Mouse (Mus musculus) intestine, postnatal 0 days (tissue): Measurements from ENCODE around the gene Il15. TPM values are rescaled to one million over a fixed set of nuclear protein-coding genes. Genes with fewer than 3 reads are reported as not detected.

ENCODE experiments used
- ATAC-seq: fragments of 200-750 bp; cut with Nextera tagmentation; 2 replicates; pipeline ENCODE4 v1.8.0; 2017; ENCODE audit warnings: mild to moderate bottlenecking, moderate TSS enrichment, moderate library complexity
- H3K27ac ChIP-seq: fragments of 300-500 bp; sonication (generic); 2 replicates; pipeline ENCODE4 v1.5.1; 2014; ENCODE audit warnings: mild to moderate bottlenecking, low read depth, low read length, moderate library complexity
- H3K27me3 ChIP-seq: fragments of 300-500 bp; sonication (generic); replicated peaks from 2 replicates; pipeline ENCODE4 v1.6.1; 2014; ENCODE audit warnings: low read length, mixed read lengths; ENCODE audit not compliant: control insufficient read depth, insufficient read depth
- H3K36me3 ChIP-seq: fragments of 300-500 bp; sonication (generic); 2 replicates; pipeline ENCODE4 v1.6.1; 2014; ENCODE audit warnings: mild to moderate bottlenecking, moderate library complexity; ENCODE audit not compliant: control insufficient read depth, insufficient read depth
- H3K4me1 ChIP-seq: fragments of 300-500 bp; sonication (generic); replicated peaks from 2 replicates; pipeline ENCODE4 v1.6.1; 2014; ENCODE audit warnings: antibody characterized with exemption, low read length, mixed read lengths; ENCODE audit not compliant: control insufficient read depth, insufficient read depth
- H3K4me2 ChIP-seq: fragments of 300-500 bp; sonication (generic); replicated peaks from 2 replicates; pipeline ENCODE4 v1.6.1; 2014; ENCODE audit warnings: low read depth, mild to moderate bottlenecking, moderate library complexity
- H3K4me3 ChIP-seq: fragments of 300-500 bp; sonication (generic); 2 replicates; pipeline ENCODE4 v1.5.1; 2014; ENCODE audit warnings: low read depth, low read length
- H3K9ac ChIP-seq: fragments of 300-500 bp; sonication (generic); 2 replicates; pipeline ENCODE4 v1.6.1; 2014; ENCODE audit warnings: mild to moderate bottlenecking, low read depth, low read length
- H3K9me3 ChIP-seq: fragments of 300-500 bp; sonication (generic); 2 replicates; pipeline ENCODE4 v1.6.1; 2016; ENCODE audit warnings: mixed run types; ENCODE audit not compliant: control insufficient read depth
- CTCF ChIP-seq: sonication (generic); IDR thresholded peaks from 2 replicates; pipeline ENCODE4 v1.5.1; 2016; ENCODE audit warnings: low read depth, mild to moderate bottlenecking, control low read depth, antibody characterized with exemption, moderate library complexity
- WGBS: fragments of 180-500 bp; shearing (Covaris S2); extraction: QIAGEN DNeasy Blood & Tissue Kit; methylation state at CpG from one replicate; pipeline ENCODE4 v1.1.7; 2014; 5-methylcytosine and 5-hydroxymethylcytosine counted together
- polyA plus RNA-seq: library from polyadenylated mRNA; unstranded; fragments of >200 nt; fragmentation: Nextera tagmentation; extraction: Ambion mirVana; gene quantifications from 2 replicates; pipeline ENCODE4 v1.2.1, GENCODE M21; 2015

The Il15 gene
- polyA plus RNA-seq, 1 experiment from 2014 or later, result 9.2 TPM

- Histone ChIP-seq H3K4me1 (peaks cover 3% of the 10 kb centered on the region; the same call in 1 of the 2 replicates), H3K4me3 (no peak overlapping the region), H3K9me3 (no peaks in the 10 kb centered on the region), H3K4me2 (no peak overlapping the region), H3K27me3 (no peaks in the 10 kb centered on the region), H3K9ac (no peak overlapping the region), H3K27ac (no peak overlapping the region), H3K36me3 (no peaks in the 10 kb centered on the region)
- ATAC-seq, result peak; percentile 47; the same call in 1 of the 2 replicates
- WGBS, result 23% methylated on average over 4 of the region's 4 CpGs
- no peak for TF ChIP-seq CTCF
Measured at GRCm38 (mm10) chr8:82374470-82374869, 28.6 kb downstream of the Il15 start.

GRCm38 (mm10) chr8:82372846-82373245 is 30.2 kb downstream of the Il15 start:
- no peaks in the 10 kb centered on the region for H3K36me3 ChIP-seq
- no peak overlapping the region for H3K27ac ChIP-seq
- H3K9me3 ChIP-seq, result no peaks in the 10 kb centered on the region
- H3K9ac ChIP-seq, result no peak overlapping the region
- peak; percentile 28; the same call in 1 of the 2 replicates for ATAC-seq
- TF ChIP-seq CTCF, result no peak
- no peaks in the 10 kb centered on the region for H3K27me3 ChIP-seq
- H3K4me1 ChIP-seq, result peaks cover 3% of the 10 kb centered on the region; the same call in 1 of the 2 replicates
- no peak overlapping the region for H3K4me3 ChIP-seq
- WGBS, result 79% methylated on average over 6 of the region's 6 CpGs
- H3K4me2 ChIP-seq, result no peak overlapping the region

DNA sequence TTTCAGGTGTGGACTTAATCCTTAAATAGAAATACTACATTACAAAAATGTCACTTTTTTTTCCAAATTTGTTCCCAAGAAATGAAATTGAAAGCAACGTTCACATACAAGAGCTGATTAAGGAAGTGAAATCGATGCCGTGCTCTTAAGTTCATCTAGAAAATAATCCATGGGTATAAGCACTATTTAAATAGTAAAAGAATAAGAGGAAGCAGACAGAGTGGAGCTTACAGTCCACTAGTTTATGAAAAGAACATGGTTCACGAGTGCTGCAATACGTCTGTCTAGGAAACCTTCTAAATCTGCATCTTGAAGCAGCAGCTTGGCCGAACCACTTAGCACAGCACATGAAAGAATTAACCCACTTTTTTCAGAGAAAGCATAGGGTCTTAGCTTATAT is 32.4 kb downstream of the Il15 start:
- Histone ChIP-seq H3K9ac (no peak overlapping the region), H3K4me1 (peaks cover 3% of the 10 kb centered on the region; the same call in 1 of the 2 replicates), H3K27ac (no peak overlapping the region), H3K36me3 (no peaks in the 10 kb centered on the region), H3K27me3 (no peaks in the 10 kb centered on the region), H3K4me2 (no peak overlapping the region), H3K9me3 (no peaks in the 10 kb centered on the region), H3K4me3 (no peak overlapping the region)
- TF ChIP-seq CTCF, result no peak
- 81% methylated on average over 6 of the region's 6 CpGs for whole genome bisulfite sequencing
- ATAC-seq, result no peak

GRCm38 (mm10) chr8:82361061-82361460 is 42.0 kb downstream of the Il15 start:
- H3K27ac ChIP-seq, result no peak overlapping the region
- H3K9me3 ChIP-seq, result no peaks in the 10 kb centered on the region
- H3K4me3 ChIP-seq, result no peak overlapping the region
- no peak for TF ChIP-seq CTCF
- H3K27me3 ChIP-seq, result no peaks in the 10 kb centered on the region
- H3K9ac ChIP-seq, result no peak overlapping the region
- no peaks in the 10 kb centered on the region for H3K4me1 ChIP-seq
- no peak overlapping the region for H3K4me2 ChIP-seq
- no peaks in the 10 kb centered on the region for H3K36me3 ChIP-seq
- WGBS, result 95% methylated on average over 1 of the region's 1 CpGs
- no peak for ATAC-seq

DNA sequence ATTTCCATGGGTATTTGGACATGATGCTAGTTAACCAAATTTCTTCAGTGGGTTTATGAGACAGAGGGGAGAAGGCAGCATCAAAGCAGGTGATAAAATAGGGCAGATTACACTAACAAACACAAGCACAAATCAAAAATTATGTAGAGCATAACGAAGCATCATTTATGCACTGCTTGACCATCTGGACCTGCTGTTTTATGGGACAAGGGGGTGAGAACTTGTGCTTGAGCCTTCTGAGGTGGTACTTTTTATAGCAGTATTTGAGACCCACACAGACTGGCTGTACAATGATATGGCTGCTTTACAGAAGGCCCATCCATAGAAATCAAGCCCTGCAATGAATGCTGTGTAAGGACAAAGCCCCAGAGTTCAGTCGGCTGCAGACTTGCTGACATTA is 46.9 kb downstream of the Il15 start:
- ATAC-seq, result no peak
- Histone ChIP-seq H3K27ac (no peak overlapping the region), H3K9ac (no peak overlapping the region), H3K36me3 (no peaks in the 10 kb centered on the region), H3K4me3 (no peak overlapping the region), H3K4me1 (no peaks in the 10 kb centered on the region), H3K27me3 (no peaks in the 10 kb centered on the region), H3K4me2 (no peak overlapping the region), H3K9me3 (no peaks in the 10 kb centered on the region)
- 79% methylated on average over 2 of the region's 2 CpGs for WGBS
- no peak for TF ChIP-seq CTCF

GRCm38 (mm10) chr8:82351268-82351943 is 51.6 kb downstream of the Il15 start:
- TF ChIP-seq CTCF, result peak; percentile 62
- no peak overlapping the region for H3K27ac ChIP-seq
- H3K4me1 ChIP-seq, result peaks cover 10% of the 10 kb centered on the region; the same call in 1 of the 2 replicates
- no peaks in the 10 kb centered on the region for H3K9me3 ChIP-seq
- peak; percentile 76 for ATAC-seq
- H3K4me2 ChIP-seq, result no peak overlapping the region
- H3K4me3 ChIP-seq, result no peak overlapping the region
- H3K36me3 ChIP-seq, result no peaks in the 10 kb centered on the region
- H3K9ac ChIP-seq, result no peak overlapping the region
- H3K27me3 ChIP-seq, result no peaks in the 10 kb centered on the region
- WGBS, result 56% methylated on average over 1 of the region's 1 CpGs
